Mouse (Mus musculus) liver, postnatal 0 days (tissue): ENCODE measurements around the gene Syt3.

ENCODE experiments used
- CTCF ChIP-seq: sonication (generic); IDR thresholded peaks from 2 replicates; pipeline ENCODE4 v1.5.1; 2016; ENCODE audit warnings: antibody characterized with exemption, low read depth
- EP300 ChIP-seq: IDR thresholded peaks from 2 replicates; pipeline ENCODE4 v1.6.1; 2016; ENCODE audit warnings: antibody characterized with exemption, low read depth, mild to moderate bottlenecking

GRCm38 (mm10) chr7:44411144-44411543 lies 27.2 kb downstream of the Syt3 start:
- peak; percentile 21 for TF ChIP-seq CTCF
- no peak for TF ChIP-seq EP300
